Mouse (Mus musculus) MEL (cell line): ENCODE measurements around the gene Cmklr1.

Experiments used
- CHD2 ChIP-seq: IDR thresholded peaks from 2 replicates; pipeline ENCODE4 v1.6.1; 2011; ENCODE audit warnings: low read length, improper control_type of control experiment
- CTCF ChIP-seq, 3 experiments: IDR thresholded peaks in 2 of 3; conservative IDR thresholded peaks in 1 of 3; 2 replicates each; pipeline ENCODE4 v1.5.1; 2011 to 2012; ENCODE audit warnings: low read length in 3 of 3, low read depth in 2 of 3, mild to moderate bottlenecking in 2 of 3, improper control_type of control experiment in 1 of 3, inconsistent platforms in 1 of 3, mixed read lengths in 1 of 3, moderate library complexity in 1 of 3; ENCODE audit not compliant: control insufficient read depth in 1 of 3, insufficient read depth in 1 of 3, poor library complexity in 1 of 3, severe bottlenecking in 1 of 3
- EP300 ChIP-seq, 2 experiments: IDR thresholded peaks; 2 replicates each; pipeline ENCODE4 v1.6.1; 2011; ENCODE audit warnings: improper control_type of control experiment in 2 of 2, low read length in 2 of 2, low read depth in 1 of 2, mild to moderate bottlenecking in 1 of 2
- GABPA ChIP-seq: IDR thresholded peaks from 2 replicates; pipeline ENCODE4 v1.6.1; 2012; ENCODE audit warnings: low read depth, mild to moderate bottlenecking, inconsistent platforms, low read length, improper control_type of control experiment, moderate library complexity
- HCFC1 ChIP-seq: IDR thresholded peaks from 2 replicates; pipeline ENCODE4 v1.6.1; 2012; ENCODE audit warnings: low read depth, mild to moderate bottlenecking, inconsistent platforms, low read length, improper control_type of control experiment, moderate library complexity
- KAT2A ChIP-seq: conservative IDR thresholded peaks from 2 replicates; pipeline ENCODE4 v1.6.1; 2012; ENCODE audit warnings: low read depth, low read length, improper control_type of control experiment, inconsistent platforms
- NRF1 ChIP-seq: IDR thresholded peaks from 2 replicates; pipeline ENCODE4 v1.6.1; 2014; ENCODE audit warnings: low read depth, mild to moderate bottlenecking, inconsistent platforms, low read length, improper control_type of control experiment, moderate library complexity; ENCODE audit not compliant: poor library complexity, insufficient read depth, severe bottlenecking
- POLR2A ChIP-seq, 2 experiments: IDR thresholded peaks; 2 replicates each; pipeline ENCODE4 v1.6.1; 2011 to 2012; ENCODE audit warnings: low read length in 2 of 2, mild to moderate bottlenecking in 2 of 2, control low read depth in 1 of 2, improper control_type of control experiment in 1 of 2, low read depth in 1 of 2, moderate library complexity in 1 of 2; ENCODE audit not compliant: control insufficient read depth in 1 of 2, insufficient read depth in 1 of 2, poor library complexity in 1 of 2
- RAD21 ChIP-seq: IDR thresholded peaks from 2 replicates; pipeline ENCODE4 v1.6.1; 2011; ENCODE audit warnings: mild to moderate bottlenecking, low read depth, low read length, improper control_type of control experiment
- TBP ChIP-seq: IDR thresholded peaks from 2 replicates; pipeline ENCODE4 v1.8.0; 2011; ENCODE audit warnings: low read depth, low read length, improper control_type of control experiment
- TCF12 ChIP-seq: IDR thresholded peaks from 2 replicates; pipeline ENCODE4 v1.6.1; 2014; ENCODE audit warnings: low read depth, mild to moderate bottlenecking, inconsistent platforms, low read length, improper control_type of control experiment, moderate library complexity

GRCm38 (mm10) chr5:113606121-113606520, 44.1 kb downstream of the Cmklr1 start:
- no peak for TF ChIP-seq CTCF (IDR thresholded peaks at IDR 0.05 in 2 of 3, conservative IDR thresholded peaks at IDR 0.05 in 1 of 3; ENCODE audit: control insufficient read depth in 1 of 3, insufficient read depth in 1 of 3, low read depth in 2 of 3, low read length in 3 of 3, poor library complexity in 1 of 3, severe bottlenecking in 1 of 3)
- no peak for TF ChIP-seq CHD2
- no peak for TF ChIP-seq NRF1
- no peak for TF ChIP-seq KAT2A
- no peak for TF ChIP-seq RAD21
- no peak for TF ChIP-seq POLR2A (IDR thresholded peaks at IDR 0.05; ENCODE audit: control insufficient read depth in 1 of 2, insufficient read depth in 1 of 2, low read depth in 1 of 2, low read length in 2 of 2, poor library complexity in 1 of 2)
- no peak for TF ChIP-seq HCFC1
- TF ChIP-seq TCF12: no peak
- no peak for TF ChIP-seq EP300 (IDR thresholded peaks at IDR 0.05; ENCODE audit: low read depth in 1 of 2, low read length in 2 of 2)
- TF ChIP-seq GABPA: no peak
- TF ChIP-seq TBP: no peak
